Mouse (Mus musculus): ENCODE measurements around the gene Gria4.

Gria4 gene

DNA sequence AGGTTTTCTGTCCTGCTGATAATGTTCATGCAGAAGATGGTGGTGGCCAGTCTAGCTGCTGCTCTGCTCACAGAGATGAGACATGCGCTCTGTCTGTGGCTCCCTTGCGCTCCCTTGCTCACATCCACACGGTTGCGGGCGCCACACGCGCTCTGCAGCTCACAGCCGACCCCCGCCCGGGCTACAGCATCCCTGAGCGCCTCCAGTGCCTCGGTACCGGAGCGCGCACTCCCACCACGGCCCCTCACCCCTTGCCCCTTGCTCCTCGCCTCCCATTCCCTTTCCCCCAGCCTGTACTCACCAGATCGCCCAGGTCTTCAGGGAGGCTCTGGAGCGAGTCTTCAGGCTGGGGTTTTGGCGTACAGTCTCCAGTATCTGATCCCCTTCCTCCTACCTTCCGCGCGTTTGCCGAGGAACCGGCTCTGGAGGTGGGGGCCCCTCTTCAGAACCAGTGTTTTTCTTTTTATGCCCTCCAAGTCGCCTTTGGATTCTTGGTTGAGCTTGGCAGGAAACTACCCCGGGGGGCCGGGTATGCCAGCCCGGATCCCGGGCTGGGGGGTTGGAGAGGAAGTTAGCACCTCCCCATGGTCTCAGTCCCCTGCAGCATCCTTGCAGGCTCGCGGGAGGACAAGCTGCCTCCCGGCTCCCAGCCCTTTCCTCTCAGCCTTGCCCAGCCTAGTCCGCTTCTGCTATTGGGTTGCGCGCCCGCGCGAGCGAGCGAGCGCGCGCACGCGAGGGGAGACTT is at the start of gene Gria4:
Gene Gria4, minus strand, starts transcription at position 691 of the 745 bp plus-strand sequence.
- WGBS = under 1% methylated on average over 46 of the region's 46 CpGs

DNA sequence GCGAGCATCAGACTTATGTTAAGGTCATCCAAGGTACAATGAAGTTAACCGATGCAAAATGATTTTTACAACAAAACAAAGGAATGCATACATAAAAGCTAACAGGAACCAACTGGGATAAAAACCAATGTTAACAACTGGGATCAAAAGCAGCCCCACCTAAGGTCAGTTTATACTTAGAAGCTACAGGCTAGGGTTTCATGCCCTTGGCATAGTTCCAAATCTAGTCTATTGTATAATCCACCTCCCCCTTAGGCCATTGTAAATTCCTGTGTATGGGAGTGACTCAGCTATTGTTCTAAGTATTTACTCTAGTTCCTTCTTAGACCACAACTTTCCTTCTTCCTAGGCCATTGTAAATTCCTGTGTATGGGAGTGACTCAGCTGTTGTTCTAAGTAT is 14.9 kb upstream of the Gria4 start:
- WGBS = 82% methylated on average over 2 of the region's 2 CpGs

DNA sequence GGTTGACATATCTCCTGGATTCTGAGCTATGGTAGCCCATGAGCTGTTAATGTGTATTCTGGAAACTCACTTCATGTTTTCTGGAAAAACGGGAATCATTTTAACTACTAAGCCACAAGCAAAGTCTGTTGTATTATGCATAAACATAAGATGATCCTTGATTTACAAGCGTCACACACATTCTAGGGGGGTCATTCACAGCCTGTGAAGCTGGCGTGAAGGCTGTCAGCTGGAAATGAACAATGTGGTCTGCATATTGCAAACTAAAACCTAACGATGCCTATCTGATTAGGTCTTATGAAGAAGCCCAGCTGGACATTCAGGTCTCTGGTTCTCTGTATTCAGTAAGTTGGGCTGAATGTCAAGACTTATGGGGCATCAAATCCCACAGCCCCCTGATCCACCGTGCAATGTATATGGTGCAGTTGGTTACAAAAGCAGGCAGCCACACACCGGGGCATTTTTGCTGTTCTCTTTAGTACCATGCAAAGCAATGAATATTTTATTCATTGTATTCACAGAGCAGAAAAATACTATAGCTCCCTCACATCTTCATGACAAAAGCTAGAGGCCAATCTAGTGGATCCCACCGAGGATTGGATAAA is 7.2 kb upstream of the Gria4 start:
- 62% methylated on average over 7 of the region's 7 CpGs for WGBS

DNA sequence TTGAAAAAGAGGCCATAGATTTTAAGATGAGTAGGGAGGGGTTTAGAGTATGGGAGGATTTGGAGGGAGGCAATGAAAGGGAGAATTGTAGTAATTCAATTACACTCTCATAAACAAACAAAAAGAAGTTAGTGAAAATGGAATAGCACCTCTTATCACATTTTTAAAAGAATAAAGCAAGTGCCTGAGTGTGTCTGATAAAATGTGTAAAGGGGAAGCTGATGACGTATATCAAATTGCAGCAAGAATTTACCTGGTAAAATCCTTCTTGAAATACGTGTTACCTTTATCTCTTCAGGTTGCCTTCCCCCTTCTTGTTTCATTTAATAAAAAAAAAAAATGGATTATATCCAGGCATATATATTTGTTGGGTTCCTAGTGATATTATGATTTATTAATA is 1.4 kb upstream of the Gria4 start:
- 94% methylated on average over 2 of the region's 2 CpGs for WGBS

DNA sequence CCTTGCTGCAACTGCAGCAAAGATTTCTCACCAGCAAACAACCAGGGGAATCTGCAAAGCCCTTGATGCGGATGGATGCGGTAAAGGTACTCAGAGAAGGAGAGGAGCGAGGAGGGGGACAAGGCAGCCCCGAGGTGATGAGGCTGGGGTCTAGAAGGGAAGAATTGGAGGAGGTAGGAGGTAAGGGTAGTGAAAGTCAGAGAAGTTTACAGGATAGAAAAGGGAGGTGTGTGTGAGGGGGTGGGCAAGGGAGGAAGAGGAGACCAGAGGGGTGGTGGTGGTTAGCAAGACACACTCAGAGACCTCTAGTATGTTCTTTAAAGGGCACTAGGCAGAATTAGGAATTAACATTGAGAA is 233 bp upstream of the Gria4 start:
- WGBS = 2% methylated on average over 4 of the region's 4 CpGs

DNA sequence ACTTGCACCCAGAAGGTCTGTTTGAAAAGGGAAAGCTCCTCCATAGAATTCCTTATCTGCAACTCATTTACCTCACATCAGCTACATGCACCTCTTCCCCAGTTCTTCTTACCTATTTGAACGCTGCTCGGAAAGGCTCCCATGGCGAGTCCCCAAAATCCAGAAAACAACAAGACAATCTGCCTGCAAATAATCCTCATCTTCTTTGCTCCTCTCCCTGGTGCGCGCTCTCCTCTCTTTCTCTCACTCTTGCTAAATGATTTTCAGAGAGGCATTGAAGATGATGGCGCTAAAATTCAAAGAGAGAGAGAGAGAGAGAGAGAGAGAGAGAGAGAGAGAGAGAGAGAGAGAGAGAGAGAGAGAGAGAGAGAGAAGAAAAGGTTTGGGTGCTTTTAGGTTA is 959 bp downstream of the Gria4 start:
- WGBS = 2% methylated on average over 6 of the region's 6 CpGs

DNA sequence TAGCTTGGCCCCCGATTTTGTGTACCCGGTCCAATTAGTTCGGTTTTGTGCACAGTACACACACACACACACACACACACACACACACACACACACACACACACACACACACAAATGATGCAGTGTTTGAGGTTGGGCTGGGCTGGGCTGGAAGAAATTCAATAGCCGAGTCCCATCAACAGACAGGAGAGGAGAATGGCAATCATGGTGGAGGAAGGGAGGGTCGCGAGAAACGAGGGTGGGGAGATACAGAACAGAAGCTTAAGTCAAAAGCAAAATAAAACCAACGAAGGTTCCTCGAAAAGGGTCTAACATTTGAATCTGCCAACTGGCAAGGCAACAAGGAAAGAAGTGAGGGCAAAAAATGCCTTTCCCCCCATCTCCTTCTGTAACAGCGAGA is 1.6 kb downstream of the Gria4 start:
- 9% methylated on average over 10 of the region's 10 CpGs for WGBS

DNA sequence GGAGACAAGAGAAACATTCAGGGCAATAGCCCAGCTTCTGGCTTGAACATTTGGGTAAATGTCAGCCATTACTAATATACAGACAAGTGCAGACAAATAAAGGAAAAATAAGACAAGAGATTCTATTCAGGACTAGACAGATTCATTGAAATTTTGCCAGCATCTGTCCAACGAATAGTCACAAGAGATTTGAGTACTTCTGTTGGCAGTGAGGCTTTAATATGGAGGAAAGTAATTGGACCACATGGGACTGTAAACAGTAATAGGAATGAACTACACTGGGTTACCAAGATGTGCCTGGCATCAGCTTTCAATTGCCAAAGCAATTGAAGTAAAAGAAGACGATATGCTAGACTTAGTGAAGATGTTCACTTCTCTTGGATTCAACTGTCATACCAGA is 81.9 kb downstream of the Gria4 start:
- WGBS = 49% methylated on average over 2 of the region's 2 CpGs

DNA sequence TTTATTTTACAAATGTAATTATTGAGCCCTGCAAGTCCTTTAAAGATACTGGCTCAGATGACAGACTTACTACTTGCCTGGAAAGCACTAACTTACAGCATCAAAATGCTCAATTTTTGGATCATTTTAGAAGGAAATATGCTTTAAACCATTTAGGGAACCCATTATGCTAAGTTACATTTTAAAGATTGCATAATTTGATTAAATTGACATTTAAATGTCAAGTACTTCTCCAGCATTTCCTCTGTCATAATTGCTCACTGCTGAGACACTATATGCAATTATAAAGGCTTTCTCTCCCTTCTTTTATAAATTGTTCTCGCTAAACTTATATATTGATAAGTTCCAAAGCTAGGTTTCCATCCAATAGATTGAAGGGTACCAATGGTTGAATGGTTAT is 108.9 kb downstream of the Gria4 start:
- WGBS = 77% methylated on average over 1 of the region's 1 CpGs

DNA sequence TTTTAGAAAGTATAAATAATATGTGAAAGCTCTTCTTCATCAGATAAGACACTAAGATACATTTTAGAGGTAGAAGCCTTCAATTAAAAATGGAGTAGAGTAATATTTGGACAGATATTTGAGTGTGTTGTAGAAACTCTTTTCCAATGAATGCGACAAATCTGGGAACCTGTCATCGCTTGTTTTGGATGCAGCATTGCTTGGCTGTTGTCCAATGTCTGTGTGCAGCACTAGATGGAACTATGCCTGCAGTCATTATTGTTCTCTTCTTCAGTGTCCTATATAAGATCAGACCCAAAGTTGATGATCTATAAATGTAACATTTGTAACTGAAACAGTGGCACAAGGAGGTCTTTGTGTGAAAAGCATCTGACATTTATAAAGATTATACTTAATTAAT is 115.8 kb downstream of the Gria4 start:
- 52% methylated on average over 2 of the region's 2 CpGs for WGBS

DNA sequence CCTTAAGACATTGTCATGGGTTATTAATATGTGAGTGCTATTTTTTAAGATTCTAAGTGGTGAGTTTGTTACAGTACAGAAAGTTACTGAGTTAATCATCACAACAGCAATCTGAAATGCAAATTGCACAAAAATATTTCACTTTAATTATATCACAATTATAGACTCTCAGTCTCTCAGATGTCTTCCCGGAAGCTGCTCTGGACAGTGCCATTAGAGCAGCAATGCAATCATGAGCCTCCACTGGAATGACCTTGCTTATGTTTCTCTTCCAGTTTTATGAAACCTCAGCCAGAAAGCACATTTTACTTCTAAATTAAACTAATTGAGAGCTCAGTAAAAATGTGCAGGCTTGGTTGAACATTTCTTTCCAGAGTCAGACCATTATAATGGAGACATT is 116.9 kb downstream of the Gria4 start:
- 55% methylated on average over 1 of the region's 1 CpGs for WGBS

DNA sequence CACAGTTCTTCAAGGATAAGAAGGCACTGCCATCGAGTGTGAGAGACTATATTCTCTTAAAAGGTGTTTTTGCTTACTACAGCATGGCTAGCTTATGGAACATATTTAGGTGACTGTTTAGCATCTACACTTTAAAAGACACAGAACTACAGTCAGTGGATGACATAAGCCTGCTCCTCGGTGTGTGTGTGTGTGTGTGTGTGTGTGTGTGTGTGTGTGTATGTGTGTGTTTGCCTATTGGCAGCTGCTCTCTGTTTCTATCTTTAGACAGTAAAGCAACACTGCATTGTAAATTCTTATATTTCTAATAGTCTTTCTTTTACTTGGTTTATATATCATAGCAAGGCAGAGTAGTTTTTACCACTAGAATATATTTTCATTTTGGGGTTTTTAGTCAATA is 130.3 kb downstream of the Gria4 start:
- 46% methylated on average over 2 of the region's 2 CpGs for WGBS

DNA sequence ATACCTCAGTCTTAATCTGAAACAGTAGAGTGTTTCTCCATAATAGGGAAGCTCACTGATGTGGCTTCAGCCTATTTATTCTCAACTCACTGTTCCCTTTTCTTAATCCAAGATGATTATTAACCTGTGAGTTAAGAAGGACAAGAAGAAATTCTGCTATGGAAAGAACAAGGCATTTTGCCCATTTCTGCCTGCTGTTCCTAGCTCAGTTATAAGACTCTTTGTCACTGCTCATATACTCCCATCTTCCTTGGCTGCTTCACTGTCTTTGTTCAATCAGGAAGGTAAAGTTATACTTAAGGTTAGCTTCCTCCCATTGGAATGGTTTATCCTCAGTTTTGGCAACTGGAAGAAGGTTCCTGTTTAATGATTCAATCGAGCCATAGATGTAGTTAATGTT is 133.6 kb downstream of the Gria4 start:
- 63% methylated on average over 1 of the region's 1 CpGs for WGBS

DNA sequence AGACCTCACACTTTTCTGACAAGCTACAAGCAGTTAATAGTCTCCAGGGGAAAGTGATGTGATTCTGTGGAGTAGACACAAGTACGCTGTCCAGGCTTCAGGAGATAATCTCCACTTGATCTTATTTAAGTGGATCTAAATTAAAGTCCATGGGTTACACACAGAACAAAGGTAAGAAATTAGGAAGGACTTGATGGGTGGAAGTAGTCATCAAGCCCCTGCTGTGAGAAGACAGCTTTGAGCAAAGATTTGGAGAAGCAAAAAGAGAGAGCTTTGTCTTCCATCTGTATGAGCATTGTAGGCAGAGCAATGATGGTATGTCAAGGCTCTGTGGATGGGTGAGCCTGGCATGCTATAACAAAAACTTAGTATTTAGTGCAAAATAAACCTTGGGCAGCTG is 141.7 kb downstream of the Gria4 start:
- 91% methylated on average over 1 of the region's 1 CpGs for WGBS

DNA sequence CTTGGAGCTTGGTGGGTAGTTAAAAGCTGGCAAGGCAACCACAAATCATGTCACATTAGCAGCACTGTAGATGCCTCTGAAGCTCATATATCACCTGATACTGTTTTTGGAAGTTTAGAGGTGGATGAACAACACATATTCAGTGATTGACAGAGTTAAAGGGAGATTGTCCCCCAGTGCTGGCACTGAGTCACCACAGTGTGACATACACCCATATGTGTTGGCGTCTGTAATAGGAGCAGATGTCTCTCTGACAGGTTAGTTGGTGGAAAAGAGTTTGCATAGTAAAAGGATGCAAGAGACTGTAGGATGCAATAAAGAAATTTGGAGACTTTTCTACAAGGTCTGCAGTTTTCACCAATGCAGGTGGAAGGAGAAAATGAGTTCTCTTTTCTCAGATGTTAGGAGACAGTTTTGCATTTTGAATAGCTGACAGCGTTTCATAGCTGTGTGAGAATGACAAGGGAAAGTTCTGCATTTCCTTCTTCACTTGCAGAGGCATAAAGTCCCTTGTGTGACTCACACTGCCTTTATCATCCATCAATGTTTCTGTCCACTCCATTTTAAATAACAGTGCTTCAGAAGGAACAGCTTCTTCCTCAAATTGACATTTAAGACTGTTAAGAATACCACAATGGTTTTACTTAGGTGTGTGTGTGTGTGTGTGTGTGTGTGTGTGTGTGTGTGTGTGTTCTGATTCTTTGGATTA is 156.7 kb downstream of the Gria4 start:
- WGBS = 27% methylated on average over 2 of the region's 2 CpGs

DNA sequence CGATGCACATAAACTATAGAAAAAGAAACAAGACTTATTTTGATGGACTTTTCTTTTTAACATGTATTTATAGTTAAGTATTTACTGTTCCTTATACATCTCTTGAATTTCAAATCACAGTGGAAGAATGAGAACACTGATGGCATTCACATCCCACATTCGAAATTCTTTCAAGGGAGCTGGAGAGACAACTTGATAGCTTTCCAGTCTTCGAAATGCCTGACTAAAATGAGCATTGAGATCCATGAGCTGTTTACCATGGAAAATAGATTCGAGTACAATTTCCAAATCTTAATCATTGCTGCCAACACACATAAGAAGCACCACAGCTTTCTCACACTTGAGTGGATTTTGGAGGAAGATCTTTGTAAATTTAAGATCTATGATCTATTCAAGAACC is 164.1 kb downstream of the Gria4 start:
- WGBS = 30% methylated on average over 4 of the region's 4 CpGs

DNA sequence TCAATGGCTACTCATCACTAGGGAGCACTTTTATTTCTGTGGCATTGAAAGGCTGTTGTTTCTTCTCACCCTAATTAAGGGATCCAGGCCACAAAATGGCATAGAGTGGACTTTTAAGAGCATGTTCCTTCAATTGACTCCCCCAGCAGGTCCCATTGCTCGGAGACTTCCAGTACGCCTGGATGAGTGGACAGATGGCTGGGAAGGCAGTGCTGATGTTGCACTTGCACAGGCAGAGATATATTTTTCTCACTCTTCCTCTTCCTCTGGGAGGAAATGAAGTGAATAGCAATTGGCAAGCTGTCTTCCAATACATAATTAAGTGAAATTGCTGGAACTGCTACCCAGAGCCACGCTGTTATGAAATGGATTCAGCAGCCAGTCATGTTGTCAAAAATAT is 190.7 kb downstream of the Gria4 start:
- 51% methylated on average over 3 of the region's 3 CpGs for WGBS

DNA sequence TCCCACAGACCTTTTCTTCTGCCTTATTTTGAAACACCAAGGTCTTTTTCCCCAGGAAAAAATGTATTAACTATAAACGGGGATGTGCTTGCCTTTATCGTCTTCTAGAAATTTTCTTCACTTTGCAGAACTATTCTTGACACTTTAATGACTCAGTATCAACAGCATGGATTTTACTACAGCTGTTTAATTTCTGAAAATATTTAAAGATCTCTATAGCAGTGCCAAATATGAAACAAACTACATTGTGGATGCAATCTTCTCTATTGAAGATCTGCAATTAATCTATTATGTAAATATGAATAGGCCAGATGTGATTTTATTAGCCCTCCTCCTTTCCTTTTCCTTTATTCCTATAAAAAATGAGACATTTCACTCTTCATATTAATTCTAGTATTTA is 194.2 kb downstream of the Gria4 start:
- WGBS = 47% methylated on average over 2 of the region's 2 CpGs

DNA sequence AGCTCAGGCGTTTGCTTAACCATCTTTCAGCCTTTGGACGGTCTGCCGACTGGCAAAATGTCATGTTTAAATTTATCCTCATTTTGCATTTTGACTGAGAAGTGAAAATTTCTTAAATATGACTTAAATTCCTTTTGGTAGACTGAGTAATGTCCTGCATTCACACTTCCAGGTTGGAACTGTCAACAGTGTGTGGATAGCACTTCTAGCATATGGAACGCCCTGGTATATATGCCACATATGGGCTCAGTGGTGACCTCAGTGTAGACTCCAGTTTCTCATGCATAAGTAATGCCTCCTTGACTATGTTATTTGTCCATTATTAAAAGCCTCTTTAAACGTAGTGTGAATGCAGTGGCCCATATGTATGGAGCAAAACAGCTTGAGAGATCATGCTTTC is 222.4 kb downstream of the Gria4 start:
- 44% methylated on average over 5 of the region's 5 CpGs for WGBS

DNA sequence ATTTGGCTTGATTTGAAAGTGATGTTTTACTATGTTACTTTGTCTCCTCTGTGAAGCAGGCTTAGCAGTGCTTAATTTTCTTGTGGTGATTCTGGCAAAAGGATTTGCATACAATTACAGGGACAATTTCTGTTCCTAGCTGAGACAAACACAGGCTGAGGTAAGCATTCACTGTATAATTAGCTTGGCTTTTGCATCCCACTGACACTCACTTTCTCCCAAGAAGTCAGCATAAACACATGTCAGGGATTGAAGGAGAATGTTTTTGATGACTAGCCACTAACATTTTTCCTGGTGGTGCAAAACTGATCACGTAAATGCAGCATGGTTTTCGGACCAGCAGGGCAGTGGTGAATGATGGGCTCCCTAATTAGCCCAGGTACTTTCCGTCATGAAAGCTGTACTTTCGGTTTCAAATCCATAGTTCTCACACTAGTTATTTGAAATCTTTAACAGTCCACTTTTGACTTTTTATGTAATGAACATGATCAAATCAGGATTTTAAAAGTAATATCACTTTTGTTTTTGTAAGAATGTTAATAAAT is 240.5 kb downstream of the Gria4 start:
- 66% methylated on average over 4 of the region's 4 CpGs for WGBS

DNA sequence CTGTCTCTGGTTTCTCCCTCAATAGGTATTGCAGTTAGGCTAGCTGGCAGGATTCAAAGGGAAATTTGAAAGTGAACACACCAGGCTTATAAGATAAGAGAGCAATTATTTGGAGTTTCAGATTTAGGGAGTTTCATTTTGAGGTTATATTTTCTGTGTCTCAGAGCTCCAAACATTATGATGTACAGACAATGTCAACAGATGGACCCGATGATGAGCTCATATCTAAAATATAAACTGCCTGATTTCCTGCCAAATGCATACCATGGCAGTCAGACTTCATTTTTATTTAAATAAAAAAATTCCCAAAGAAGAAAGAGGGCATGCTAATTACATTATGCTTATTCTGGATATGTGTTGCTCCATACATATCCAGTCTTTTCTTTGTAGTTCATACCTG is 256.8 kb downstream of the Gria4 start:
- 40% methylated on average over 1 of the region's 1 CpGs for WGBS

DNA sequence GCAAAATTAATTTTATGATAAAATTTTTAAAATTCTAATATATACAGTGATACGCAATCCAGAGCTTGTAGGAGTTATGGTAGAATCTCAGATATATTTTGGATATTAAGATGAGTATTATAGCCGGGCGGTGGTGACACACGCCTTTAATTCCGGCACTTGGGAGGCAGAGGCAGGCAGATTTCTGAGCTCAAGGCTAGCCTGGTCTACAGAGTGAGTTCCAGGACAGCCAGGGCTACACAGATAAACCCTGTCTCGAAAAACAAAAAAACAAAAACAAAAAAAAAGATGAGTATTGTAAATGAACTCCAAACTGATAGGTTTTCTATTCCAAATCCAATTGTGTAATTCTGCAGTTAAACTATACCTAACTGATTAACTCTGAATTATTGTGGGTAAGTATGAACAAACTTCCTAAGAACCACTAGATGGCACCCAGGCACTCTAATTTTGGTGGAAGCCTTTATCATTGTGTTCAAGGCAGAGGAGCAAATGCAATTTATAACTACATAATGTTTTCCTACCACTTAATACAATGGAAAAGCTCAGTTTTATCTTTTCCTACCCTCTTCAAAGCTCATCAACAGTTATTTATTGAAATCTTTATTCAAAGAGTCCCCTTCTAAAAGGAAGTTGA is 259.4 kb downstream of the Gria4 start:
- 93% methylated on average over 6 of the region's 6 CpGs for WGBS

DNA sequence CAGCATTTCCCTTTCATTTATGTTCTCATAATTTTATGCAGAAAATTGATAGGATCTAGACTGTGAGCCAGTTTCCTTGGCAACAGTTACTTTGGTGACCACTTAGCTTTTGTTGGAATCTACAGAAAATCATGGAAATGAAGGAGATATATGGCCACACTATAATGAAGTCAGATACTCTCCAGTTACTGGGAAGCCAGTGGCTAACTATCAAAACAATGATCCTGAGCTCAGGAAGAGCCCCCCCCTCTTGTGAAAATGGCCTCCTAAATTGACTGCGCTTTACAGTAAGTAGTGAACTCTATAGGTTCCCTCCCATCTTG is 281.5 kb downstream of the Gria4 start:
- 83% methylated on average over 1 of the region's 1 CpGs for WGBS
